Mouse (Mus musculus) lung, postnatal 10 days (tissue): Measurements from ENCODE around the gene Cat.

Experiments used
- DNase-seq: peaks from one replicate; pipeline ENCODE4 v3.0.0; 2021

The Cat gene

GRCm38 (mm10) chr2:103476657-103477056 lies 8.3 kb downstream of the Cat start:
- no peak for DNase-seq

- DNase-seq = no peak
Observed at GRCm38 (mm10) chr2:103476180-103476579, 8.8 kb downstream of the Cat start.

- no peak for DNase-seq
Observed at GRCm38 (mm10) chr2:103473362-103473761, 11.6 kb downstream of the Cat start.

GRCm38 (mm10) chr2:103466984-103467588 lies 17.9 kb downstream of the Cat start:
- DNase-seq = peak; percentile 51

GRCm38 (mm10) chr2:103466272-103466671 lies 18.7 kb downstream of the Cat start:
- DNase-seq = no peak

GRCm38 (mm10) chr2:103465429-103465828 lies 19.5 kb downstream of the Cat start:
- DNase-seq = no peak

GRCm38 (mm10) chr2:103464524-103464923 lies 20.4 kb downstream of the Cat start:
- DNase-seq = no peak

- no peak for DNase-seq
Observed at GRCm38 (mm10) chr2:103462746-103463145, 22.2 kb downstream of the Cat start.

GRCm38 (mm10) chr2:103461743-103462142 lies 23.2 kb downstream of the Cat start:
- DNase-seq = no peak

GRCm38 (mm10) chr2:103461210-103461609 lies 23.8 kb downstream of the Cat start:
- DNase-seq = peak; percentile 32

GRCm38 (mm10) chr2:103459069-103459468 lies 25.9 kb downstream of the Cat start:
- no peak for DNase-seq

- no peak for DNase-seq
Observed at GRCm38 (mm10) chr2:103457628-103458027, 27.3 kb downstream of the Cat start.

GRCm38 (mm10) chr2:103457048-103457447 lies 27.9 kb downstream of the Cat start:
- no peak for DNase-seq

- peak; percentile 87 for DNase-seq
Observed at GRCm38 (mm10) chr2:103456646-103457045, 28.3 kb downstream of the Cat start.

- DNase-seq = no peak
Observed at GRCm38 (mm10) chr2:103455748-103456147, 29.2 kb downstream of the Cat start.

- no peak for DNase-seq
Observed at GRCm38 (mm10) chr2:103452550-103452949, 32.4 kb downstream of the Cat start.

- DNase-seq = no peak
Observed at GRCm38 (mm10) chr2:103450267-103450666, 34.7 kb downstream of the Cat start.

GRCm38 (mm10) chr2:103449813-103450212 lies 35.1 kb downstream of the Cat start:
- DNase-seq = no peak

GRCm38 (mm10) chr2:103448947-103449560 lies 35.9 kb downstream of the Cat start:
- no peak for DNase-seq

GRCm38 (mm10) chr2:103446326-103446725 lies 38.6 kb downstream of the Cat start:
- no peak for DNase-seq

- DNase-seq = peak; percentile 52
Observed at GRCm38 (mm10) chr2:103445776-103446175, 39.2 kb downstream of the Cat start.

- DNase-seq = peak; percentile 91
Observed at GRCm38 (mm10) chr2:103439710-103440109, 45.2 kb downstream of the Cat start.

- no peak for DNase-seq
Observed at GRCm38 (mm10) chr2:103439071-103439622, 45.8 kb downstream of the Cat start.

- no peak for DNase-seq
Observed at GRCm38 (mm10) chr2:103436534-103436933, 48.4 kb downstream of the Cat start.

- DNase-seq = peak; percentile 71
Observed at GRCm38 (mm10) chr2:103435110-103435509, 49.9 kb downstream of the Cat start.
